Mouse (Mus musculus): Measurements from ENCODE around the gene Slc22a23.

DNA sequence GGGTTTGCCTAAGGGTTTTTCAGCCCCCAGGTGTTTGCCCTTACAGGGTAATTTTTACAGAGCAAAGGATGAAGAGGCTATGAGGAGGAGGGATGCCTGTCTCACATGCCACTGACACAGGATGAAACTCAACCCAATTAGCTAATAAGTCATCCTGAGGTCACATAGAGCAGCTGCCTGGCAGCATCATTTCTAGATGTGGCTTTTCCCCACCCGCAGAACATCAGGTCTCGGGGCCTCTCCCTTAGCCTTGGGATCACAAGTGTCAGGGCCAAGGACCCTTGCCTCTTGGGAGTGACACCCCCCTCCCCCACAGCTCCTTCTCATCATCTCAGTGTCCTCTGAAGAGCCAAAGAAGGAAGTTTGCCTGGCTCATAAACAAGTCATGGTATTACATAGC is 21.6 kb downstream of the Slc22a23 start:
- TF ChIP-seq CTCF (IDR thresholded peaks at IDR 0.05; ENCODE audit: insufficient read depth, low read depth, low read length) (no peak), POLR2A (IDR thresholded peaks at IDR 0.05; ENCODE audit: insufficient read depth, low read depth, low read length) (no peak)
